Comparison of ENCODE assay signal across 22 mouse cellular contexts in genomic region chr6:54924538-54924937, GRCm38 (mm10).
"Had no signal": no experiment of that assay in that cellular context is flagged by ENCODE, and none has a peak within 500 bp of the region (broad histone marks: within the 10 kb centered on the region; RNA-seq: fewer than 3 reads in every experiment).

No protein-coding gene starts in this region.

- H3K36me3 ChIP-seq: heart, embryonic 12.5 days; hindbrain, embryonic 13.5 days; hindbrain, embryonic 15.5 days; kidney, embryonic 15.5 days; limb, embryonic 12.5 days; liver, embryonic 13.5 days had no signal

- H3K4me1 ChIP-seq: heart, embryonic 12.5 days; hindbrain, embryonic 13.5 days; hindbrain, embryonic 15.5 days; kidney, embryonic 15.5 days; limb, embryonic 12.5 days; liver, embryonic 13.5 days had no signal

- H3K27ac ChIP-seq: hindbrain, embryonic 13.5 days; hindbrain, embryonic 15.5 days; hindbrain, postnatal 0 days; kidney, embryonic 15.5 days; kidney, postnatal 0 days; limb, embryonic 12.5 days; liver, embryonic 13.5 days had no signal

- H3K9me3 ChIP-seq: heart, embryonic 12.5 days; hindbrain, embryonic 13.5 days; hindbrain, embryonic 15.5 days; kidney, embryonic 15.5 days; limb, embryonic 12.5 days; liver, embryonic 13.5 days had no signal

- DNase-seq: forebrain, postnatal 0 days; gastrocnemius, postnatal 14 days; gastrocnemius, postnatal 36 days; heart, adult 18-20 months; heart, postnatal 10 days; heart, postnatal 36 days; kidney, adult 11 months; kidney, adult 8-10 months; kidney, postnatal 14 days; kidney, postnatal 36 days; layer of hippocampus, adult 9-11 months; layer of hippocampus, postnatal 36 days; left cerebral cortex, postnatal 4 days; liver; liver, embryonic 13.5 days had no signal

- H3K27me3 ChIP-seq: heart, embryonic 12.5 days; hindbrain, embryonic 15.5 days; kidney, embryonic 15.5 days; limb, embryonic 12.5 days; liver, embryonic 13.5 days had no signal

- H3K4me3 ChIP-seq: heart, embryonic 12.5 days; hindbrain, embryonic 13.5 days; hindbrain, embryonic 15.5 days; kidney, embryonic 15.5 days; limb, embryonic 12.5 days; liver, embryonic 13.5 days had no signal
